Mouse (Mus musculus) forebrain, embryonic 11.5 days (tissue): ENCODE results near the gene Adora2a. TPM values are rescaled to one million over a fixed set of nuclear protein-coding genes. Genes with fewer than 3 reads are reported as not detected.

Experiments used
- ATAC-seq: fragments of 200-750 bp; cut with Nextera tagmentation; replicated peaks from 2 replicates; pipeline ENCODE4 v1.8.0; 2017; ENCODE audit warnings: moderate TSS enrichment; ENCODE audit not compliant: low FRiP score
- DNase-seq: peaks from one replicate; pipeline ENCODE4 v3.0.0-alpha.2; 2017; ENCODE audit warnings: low spot score
- H3K27ac ChIP-seq: fragments of 300-500 bp; sonication (generic); 2 replicates; pipeline ENCODE4 v1.5.1; 2014; ENCODE audit warnings: low read depth, low read length
- H3K27me3 ChIP-seq: fragments of 300-500 bp; sonication (generic); 2 replicates; pipeline ENCODE4 v1.6.1; 2014; ENCODE audit warnings: mild to moderate bottlenecking, low read length, mixed read lengths; ENCODE audit not compliant: control insufficient read depth, insufficient read depth
- H3K36me3 ChIP-seq: fragments of 300-500 bp; sonication (generic); 2 replicates; pipeline ENCODE4 v1.6.1; 2014; ENCODE audit warnings: mild to moderate bottlenecking, low read length, moderate library complexity, mixed read lengths; ENCODE audit not compliant: control insufficient read depth, insufficient read depth
- H3K4me1 ChIP-seq: fragments of 300-500 bp; sonication (generic); replicated peaks from 2 replicates; pipeline ENCODE4 v1.6.1; 2014; ENCODE audit warnings: low read length, mixed read lengths; ENCODE audit not compliant: control insufficient read depth, insufficient read depth
- H3K4me2 ChIP-seq: fragments of 300-500 bp; sonication (generic); 2 replicates; pipeline ENCODE4 v1.6.1; 2014; ENCODE audit warnings: low read depth, mild to moderate bottlenecking, low read length, moderate library complexity, mixed read lengths; ENCODE audit not compliant: severe bottlenecking
- H3K4me3 ChIP-seq: fragments of 300-500 bp; sonication (generic); 2 replicates; pipeline ENCODE4 v1.5.1; 2014; ENCODE audit warnings: low read depth, low read length
- H3K9ac ChIP-seq: fragments of 300-500 bp; sonication (generic); 2 replicates; pipeline ENCODE4 v1.6.1; 2014; ENCODE audit warnings: low read length
- H3K9me3 ChIP-seq: fragments of 300-500 bp; sonication (generic); 2 replicates; pipeline ENCODE4 v1.6.1; 2016; ENCODE audit warnings: low read length, mixed read lengths; ENCODE audit not compliant: control insufficient read depth
- WGBS: fragments of 180-500 bp; shearing (Covaris S2); extraction: QIAGEN DNeasy Blood & Tissue Kit; methylation state at CpG from one replicate; pipeline ENCODE4 v1.1.7; 2014; 5-methylcytosine and 5-hydroxymethylcytosine counted together
- polyA plus RNA-seq: library from polyadenylated mRNA; unstranded; fragments of >200 nt; fragmentation: Nextera tagmentation; extraction: Ambion mirVana; gene quantifications from 2 replicates; pipeline ENCODE4 v1.2.1, GENCODE M21; 2014

Adora2a gene
- polyA plus RNA-seq: 2.5 and 4.2 TPM in 2 replicates

DNA sequence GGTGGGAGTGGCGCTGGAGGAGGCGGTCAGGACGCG lies at the start of gene Adora2a:
Adora2a (plus strand) TSS at position 6 of the 36 bp plus-strand sequence.
- Histone ChIP-seq H3K36me3 (no peaks in the 10 kb centered on the region), H3K27ac (no peak within 1 kb of the TSS), H3K4me2 (peak within 1 kb of the TSS; percentile 53), H3K27me3 (peaks cover 14% of the 10 kb centered on the region), H3K4me3 (peak within 1 kb of the TSS; percentile 39), H3K4me1 (peaks cover 3% of the 10 kb centered on the region; the same call in 1 of the 2 replicates), H3K9me3 (no peaks in the 10 kb centered on the region), H3K9ac (peak within 1 kb of the TSS; percentile 48)
- 6% methylated on average over 4 of the region's 4 CpGs for WGBS
- DNase-seq (no peak), ATAC-seq (no peak)

DNA sequence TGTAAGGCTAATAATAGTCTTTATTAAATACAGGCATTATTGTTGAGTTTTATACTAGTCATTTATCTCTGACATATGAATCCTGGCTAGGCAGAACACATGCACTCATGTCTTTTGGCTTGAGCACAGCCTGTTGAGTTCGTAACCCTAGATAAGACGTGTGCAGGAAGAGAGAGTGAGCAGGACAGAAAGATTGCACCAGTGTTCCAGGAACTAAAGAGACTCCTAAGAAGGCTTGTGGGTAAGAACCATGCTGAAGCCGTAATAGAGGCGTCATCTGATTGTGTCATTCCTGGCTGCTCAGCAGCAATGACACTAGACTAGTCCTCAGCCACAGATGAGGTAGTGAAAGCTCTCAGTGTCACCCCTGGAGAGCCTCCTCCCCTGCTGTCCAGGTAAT lies 43.7 kb upstream of the Adora2a start:
- WGBS: 95% methylated on average over 4 of the region's 4 CpGs
- Histone ChIP-seq H3K27ac (no peak overlapping the region), H3K36me3 (no peaks in the 10 kb centered on the region; the same call in 1 of the 2 replicates), H3K4me2 (no peak overlapping the region), H3K4me3 (no peak overlapping the region), H3K9me3 (no peaks in the 10 kb centered on the region), H3K27me3 (no peaks in the 10 kb centered on the region), H3K4me1 (no peaks in the 10 kb centered on the region), H3K9ac (no peak overlapping the region)
- DNase-seq (no peak), ATAC-seq (no peak)

DNA sequence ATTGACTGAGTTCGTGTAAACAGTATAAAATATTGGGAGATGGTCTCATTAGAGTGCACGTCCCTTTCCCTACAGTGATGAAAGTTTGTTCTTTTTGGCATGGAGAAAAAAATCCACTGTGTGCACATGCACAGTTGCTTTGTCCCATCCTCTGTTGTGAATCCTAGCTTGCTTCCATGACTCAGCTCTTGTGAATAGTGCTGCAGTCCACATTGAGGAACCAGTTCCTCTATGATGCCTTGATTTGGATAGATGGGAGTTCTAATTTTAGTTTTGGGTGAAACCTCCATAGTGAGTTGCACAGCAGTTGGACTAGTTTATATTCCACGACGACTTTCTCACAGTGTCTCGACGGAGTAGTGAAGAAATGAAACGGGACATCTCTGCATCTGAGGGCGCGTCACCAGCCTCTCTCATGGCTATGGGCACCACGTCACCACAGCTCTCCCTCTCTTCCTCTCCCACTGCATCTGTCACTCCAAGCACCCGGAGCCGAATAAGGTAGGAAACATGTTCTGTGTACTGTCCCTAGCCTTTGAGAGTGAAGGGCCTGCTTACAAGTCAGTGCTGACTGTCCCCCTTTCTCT lies 40.2 kb upstream of the Adora2a start:
- Histone ChIP-seq H3K4me1 (no peaks in the 10 kb centered on the region), H3K4me2 (no peak overlapping the region), H3K9me3 (no peaks in the 10 kb centered on the region), H3K9ac (no peak overlapping the region), H3K36me3 (peaks cover 2% of the 10 kb centered on the region; the same call in 1 of the 2 replicates), H3K27me3 (no peaks in the 10 kb centered on the region), H3K4me3 (no peak overlapping the region), H3K27ac (no peak overlapping the region)
- no peak for DNase-seq
- WGBS: 95% methylated on average over 12 of the region's 12 CpGs
- ATAC-seq: no peak

DNA sequence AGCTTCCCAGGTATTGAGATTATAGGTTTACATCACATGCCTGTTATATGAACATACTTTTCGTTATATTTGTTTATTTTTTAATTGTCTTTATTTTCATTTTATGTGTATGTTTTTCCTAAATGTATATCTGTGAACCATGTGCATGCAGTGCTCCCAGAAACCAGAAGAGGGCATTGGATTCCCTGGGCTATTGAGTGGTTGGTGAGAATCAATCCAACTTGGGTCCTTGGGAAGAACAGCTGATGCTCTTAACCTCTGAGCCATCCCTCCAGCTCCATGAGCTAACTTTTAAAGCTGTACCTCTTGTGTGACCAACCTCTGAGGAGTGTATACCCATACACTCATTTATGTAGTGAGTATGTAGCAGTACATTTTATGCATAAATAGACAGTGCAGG lies 39.2 kb upstream of the Adora2a start:
- DNase-seq (no peak), ATAC-seq (no peak)
- no peak overlapping the region for H3K9ac ChIP-seq
- H3K4me2 ChIP-seq: no peak overlapping the region
- H3K4me3 ChIP-seq: no peak overlapping the region
- no peak overlapping the region for H3K27ac ChIP-seq
- WGBS: 72% methylated on average over 1 of the region's 1 CpGs
- H3K4me1 ChIP-seq: no peaks in the 10 kb centered on the region
- peaks cover 2% of the 10 kb centered on the region; the same call in 1 of the 2 replicates for H3K36me3 ChIP-seq
- H3K27me3 ChIP-seq: no peaks in the 10 kb centered on the region
- H3K9me3 ChIP-seq: no peaks in the 10 kb centered on the region

DNA sequence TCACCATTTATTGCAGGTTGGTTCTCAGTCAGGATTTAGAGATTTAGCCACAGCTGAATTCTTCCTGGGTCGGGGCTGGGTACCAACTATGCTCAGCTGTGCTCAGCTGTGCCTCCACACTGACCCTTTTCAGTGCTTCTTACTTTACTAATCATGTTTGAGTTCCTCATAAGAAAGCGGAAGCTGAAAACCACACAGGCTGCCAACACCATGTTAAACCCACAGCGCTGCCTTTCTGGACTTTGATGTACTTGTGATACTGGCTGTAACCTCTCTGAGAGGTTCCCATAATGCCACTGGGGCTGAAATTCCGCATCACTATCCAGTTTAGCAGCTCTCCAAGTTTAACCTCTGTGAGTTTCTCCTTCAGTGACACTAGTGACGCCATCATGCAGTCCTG lies 34.0 kb upstream of the Adora2a start:
- ATAC-seq (no peak), DNase-seq (no peak)
- no peak overlapping the region for H3K4me2 ChIP-seq
- WGBS: 90% methylated on average over 5 of the region's 5 CpGs
- H3K4me1 ChIP-seq: no peaks in the 10 kb centered on the region
- no peak overlapping the region for H3K4me3 ChIP-seq
- no peaks in the 10 kb centered on the region for H3K9me3 ChIP-seq
- peaks cover 2% of the 10 kb centered on the region; the same call in 1 of the 2 replicates for H3K36me3 ChIP-seq
- no peaks in the 10 kb centered on the region for H3K27me3 ChIP-seq
- no peak overlapping the region for H3K9ac ChIP-seq
- H3K27ac ChIP-seq: no peak overlapping the region

DNA sequence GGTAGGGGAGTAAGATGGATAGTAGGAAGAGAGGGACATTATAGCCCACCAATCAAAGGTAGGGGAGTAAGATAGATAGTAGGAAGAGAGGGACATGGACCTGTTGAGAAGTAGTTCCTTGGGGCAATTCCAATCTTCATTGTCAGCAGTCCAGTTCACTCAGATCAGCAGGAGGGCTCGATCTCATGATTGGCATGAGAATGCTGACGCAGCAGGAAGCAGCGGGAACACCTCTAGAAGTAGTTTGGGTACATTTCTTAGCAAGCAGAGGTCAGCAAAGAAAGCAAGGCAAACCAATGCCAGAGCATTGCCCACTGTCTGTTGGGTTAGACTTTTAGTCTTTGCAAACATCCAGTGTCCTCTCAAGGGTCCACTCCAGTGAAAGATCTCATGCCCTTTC lies 32.9 kb upstream of the Adora2a start:
- no peak overlapping the region for H3K27ac ChIP-seq
- H3K4me2 ChIP-seq: no peak overlapping the region
- no peak overlapping the region for H3K9ac ChIP-seq
- no peak for DNase-seq
- no peaks in the 10 kb centered on the region for H3K4me1 ChIP-seq
- H3K36me3 ChIP-seq: peaks cover 2% of the 10 kb centered on the region; the same call in 1 of the 2 replicates
- H3K9me3 ChIP-seq: no peaks in the 10 kb centered on the region
- no peak overlapping the region for H3K4me3 ChIP-seq
- WGBS: 90% methylated on average over 3 of the region's 3 CpGs
- no peaks in the 10 kb centered on the region for H3K27me3 ChIP-seq
- no peak for ATAC-seq

DNA sequence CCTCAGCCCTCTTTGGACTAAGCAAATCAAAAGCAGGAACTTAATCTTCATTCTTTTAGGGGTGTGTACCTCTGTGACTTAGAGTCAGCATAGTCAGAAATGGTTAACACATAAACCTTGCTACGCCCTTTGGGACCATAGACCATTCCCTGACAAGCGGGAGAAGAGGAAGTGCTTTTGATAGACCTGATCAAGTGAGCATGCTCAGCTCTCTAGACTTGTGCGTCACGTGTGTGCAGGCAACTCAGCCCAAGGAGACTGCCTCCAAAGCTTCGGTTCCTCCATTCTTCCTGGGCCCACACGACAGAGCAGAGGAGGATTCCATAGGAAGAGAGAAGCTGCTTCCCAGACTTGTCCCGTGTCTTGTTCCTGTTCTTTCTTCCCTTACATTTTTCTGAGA lies 28.1 kb upstream of the Adora2a start:
- ATAC-seq (no peak), DNase-seq (no peak)
- H3K27me3 ChIP-seq: no peaks in the 10 kb centered on the region
- H3K27ac ChIP-seq: no peak overlapping the region
- H3K4me1 ChIP-seq: no peaks in the 10 kb centered on the region
- no peak overlapping the region for H3K4me2 ChIP-seq
- no peak overlapping the region for H3K9ac ChIP-seq
- H3K36me3 ChIP-seq: no peaks in the 10 kb centered on the region; the same call in 1 of the 2 replicates
- 89% methylated on average over 7 of the region's 7 CpGs for WGBS
- no peak overlapping the region for H3K4me3 ChIP-seq
- H3K9me3 ChIP-seq: no peaks in the 10 kb centered on the region

DNA sequence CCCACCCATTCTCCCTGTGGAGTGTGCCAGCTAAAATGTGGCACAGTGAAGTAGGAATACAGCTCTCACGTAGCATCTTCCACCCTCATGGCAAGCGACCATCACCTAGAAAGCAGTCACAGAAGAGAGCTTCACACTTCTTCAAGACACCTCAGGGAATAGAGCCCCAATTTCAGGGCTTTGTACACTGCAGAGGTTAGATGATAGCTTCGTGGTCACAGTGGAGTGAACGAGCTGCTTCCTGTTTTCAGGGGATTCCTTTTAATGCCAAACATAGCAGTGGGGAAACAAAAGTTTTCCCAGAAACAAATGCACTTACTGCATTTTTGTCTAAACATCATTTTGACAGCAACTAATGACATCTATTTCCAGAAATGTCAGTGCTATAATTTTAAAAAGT lies 27.3 kb upstream of the Adora2a start:
- Histone ChIP-seq H3K4me3 (no peak overlapping the region), H3K4me2 (no peak overlapping the region), H3K9me3 (no peaks in the 10 kb centered on the region), H3K27me3 (no peaks in the 10 kb centered on the region), H3K9ac (no peak overlapping the region), H3K4me1 (no peaks in the 10 kb centered on the region), H3K27ac (no peak overlapping the region), H3K36me3 (no peaks in the 10 kb centered on the region; the same call in 1 of the 2 replicates)
- 89% methylated on average over 4 of the region's 4 CpGs for WGBS
- DNase-seq: no peak
- no peak for ATAC-seq

DNA sequence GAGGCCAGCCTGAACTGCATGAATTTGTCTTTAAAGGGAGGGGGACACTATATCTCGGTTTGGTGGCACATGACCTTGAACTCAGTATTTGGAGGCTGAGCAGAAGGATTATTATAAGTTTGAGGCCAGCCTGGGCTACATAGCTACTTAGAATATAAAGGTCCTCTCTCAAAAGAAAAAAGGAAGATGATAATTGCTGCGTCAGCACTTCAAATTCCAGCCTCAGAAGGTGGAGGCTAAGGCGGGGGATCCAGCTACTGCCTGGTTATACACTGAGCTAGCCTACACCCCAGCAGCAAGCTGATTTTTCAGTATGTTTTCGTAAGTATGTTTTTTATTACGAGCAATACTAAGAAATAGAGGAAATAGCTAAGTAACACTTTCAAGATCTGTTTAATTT lies 26.0 kb upstream of the Adora2a start:
- Histone ChIP-seq H3K27ac (no peak overlapping the region), H3K27me3 (no peaks in the 10 kb centered on the region), H3K4me2 (no peak overlapping the region), H3K9me3 (no peaks in the 10 kb centered on the region), H3K4me3 (no peak overlapping the region), H3K9ac (no peak overlapping the region), H3K36me3 (no peaks in the 10 kb centered on the region), H3K4me1 (no peaks in the 10 kb centered on the region)
- DNase-seq (no peak), ATAC-seq (no peak)
- 93% methylated on average over 5 of the region's 5 CpGs for WGBS
